ENCODE assay signal across 23 mouse cellular contexts in the genomic region with DNA sequence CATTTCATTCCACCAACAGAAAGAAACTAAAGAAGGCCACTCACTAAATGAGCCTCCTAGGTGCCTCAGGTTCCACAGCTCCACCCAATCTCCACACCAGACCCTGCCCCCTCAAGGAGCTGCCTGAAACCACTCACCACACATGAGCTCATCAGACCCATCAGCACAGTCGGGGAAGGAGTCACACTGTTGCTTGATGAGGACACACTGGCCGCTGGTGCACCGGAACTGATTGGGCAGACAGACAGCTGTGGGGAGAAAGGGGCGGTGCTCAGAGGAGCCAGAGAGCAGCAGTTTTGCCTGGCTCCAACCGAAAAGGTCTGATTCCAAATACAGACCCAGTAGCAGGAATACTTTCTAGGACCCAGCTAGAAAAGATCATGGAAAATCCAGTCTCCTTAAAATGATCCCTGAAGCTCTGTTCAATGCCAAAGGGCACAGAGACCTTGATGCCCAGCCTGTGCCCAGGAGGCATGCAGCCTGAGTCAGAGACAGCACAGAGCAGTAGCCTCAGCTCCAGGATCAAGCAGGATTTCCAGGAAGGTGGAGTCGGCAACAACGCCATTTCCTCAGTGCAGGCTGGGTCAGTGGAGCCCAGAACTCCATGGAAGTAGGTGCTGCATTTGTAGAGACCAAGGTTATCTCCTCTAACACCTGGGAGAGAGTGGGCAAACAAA. TPM values are rescaled to one million over a fixed set of nuclear protein-coding genes. Genes with fewer than 3 reads are reported as not detected.
DNase-seq lines count a peak whose midpoint lies in the region; ATAC-seq and TF ChIP-seq lines count a peak whose summit lies in the region.
"Had no signal": no experiment of that assay in that cellular context is flagged by ENCODE, and none has a peak within 500 bp of the region (broad histone marks: within the 10 kb centered on the region; RNA-seq: fewer than 3 reads in every experiment).

No protein-coding gene starts in this region.

- H3K79me2 ChIP-seq in CH12.LX (replicated peaks; ENCODE audit: control insufficient read depth, extremely low read depth, insufficient read depth, poor library complexity, severe bottlenecking) = no peaks in the 10 kb centered on the region

- H3K4me2 ChIP-seq in CH12.LX (ENCODE audit: insufficient read depth, low read depth, poor library complexity, severe bottlenecking) = peak overlapping the region; percentile 48; the same call in 1 of the 2 replicates
- no peak overlapping the region for H3K4me2 ChIP-seq in kidney, embryonic 16.5 days (replicated peaks; ENCODE audit: low read depth, low read length)
- H3K4me2 ChIP-seq: forebrain, embryonic 13.5 days; heart, embryonic 13.5 days; hindbrain, embryonic 12.5 days; hindbrain, embryonic 15.5 days had no signal

- peak; percentile 46 for DNase-seq in adrenal gland, postnatal 10 days
- DNase-seq in adrenal gland, postnatal 4 days (ENCODE audit: low spot score in 2 of 2) = no peak
- peak; percentile 60 for DNase-seq in CH12.LX (ENCODE audit: extremely low read depth)
- DNase-seq in adrenal gland, postnatal 14 days = peak; percentile 65
- no peak for DNase-seq in heart, postnatal 14 days
- DNase-seq: cerebellum, adult 11-12 months; cerebellum, adult 8-10 months; cerebellum, postnatal 10 days; cerebellum, postnatal 36 days; gastrocnemius, postnatal 10 days; gastrocnemius, postnatal 36 days; heart, adult 2 months had no signal

- peak; percentile 38; the same call in 1 of the 2 replicates for TF ChIP-seq POLR2A in CH12.LX (IDR thresholded peaks at IDR 0.05; ENCODE audit: low read depth, low read length)

- no peak for TF ChIP-seq EP300 in CH12.LX (IDR thresholded peaks at IDR 0.05; ENCODE audit: low read length)

- TF ChIP-seq CTCF in CH12.LX (conservative IDR thresholded peaks at IDR 0.05 in 1 of 2, IDR thresholded peaks at IDR 0.05 in 1 of 2; ENCODE audit: low read depth in 2 of 2, low read length in 2 of 2) = no peak

- H3K36me3 ChIP-seq in CH12.LX (replicated peaks in 1 of 2; ENCODE audit: control insufficient read depth in 1 of 2, insufficient read depth in 1 of 2, low read length in 1 of 2) = peaks cover 0 to 8% of the 10 kb centered on the region in 2 experiments
- H3K36me3 ChIP-seq in kidney, embryonic 16.5 days (ENCODE audit: insufficient read depth, low read length) = peaks cover 87% of the 10 kb centered on the region
- H3K36me3 ChIP-seq: hindbrain, embryonic 15.5 days had no signal

- H3K27ac ChIP-seq in CH12.LX (ENCODE audit: insufficient read depth, low read depth) = no peak overlapping the region
- H3K27ac ChIP-seq in kidney, embryonic 16.5 days (ENCODE audit: low read length) = no peak overlapping the region
- H3K27ac ChIP-seq: forebrain, embryonic 10.5 days; forebrain, embryonic 13.5 days; heart, adult 2 months; heart, embryonic 10.5 days; heart, embryonic 13.5 days; hindbrain, embryonic 12.5 days; hindbrain, embryonic 15.5 days had no signal

- no peak for TF ChIP-seq RAD21 in CH12.LX (IDR thresholded peaks at IDR 0.05; ENCODE audit: low read depth, low read length)

- 87% methylated on average over 7 of the region's 7 CpGs for WGBS in kidney, embryonic 16.5 days

- in situ Hi-C loops in CH12.LX (cut with MboI; ENCODE audit: low pct_ligation_motif_present, low pct_unique_long_range_greater_than_20kb, low sequenced_read_pairs) = no loop called here

- no peaks in the 10 kb centered on the region for H3K27me3 ChIP-seq in CH12.LX (replicated peaks)
- no peaks in the 10 kb centered on the region for H3K27me3 ChIP-seq in kidney, embryonic 16.5 days (ENCODE audit: insufficient read depth, low read length)
- H3K27me3 ChIP-seq: forebrain, embryonic 13.5 days; heart, embryonic 13.5 days; hindbrain, embryonic 12.5 days; hindbrain, embryonic 15.5 days had no signal

- dilution Hi-C loops in CH12.LX (cut with MboI; ENCODE audit: extremely low pct_ligation_motif_present, extremely low pct_unique_long_range_greater_than_20kb, low sequenced_read_pairs) = no loop called here

- peak overlapping the region; percentile 17 to 37 (median 34) for H3K4me3 ChIP-seq in CH12.LX (replicated peaks in 1 of 3; ENCODE audit: low read depth in 2 of 3, low read length in 2 of 3, poor library complexity in 1 of 3)
- H3K4me3 ChIP-seq in kidney, embryonic 16.5 days (ENCODE audit: low read length) = no peak overlapping the region
- H3K4me3 ChIP-seq: forebrain, embryonic 10.5 days; forebrain, embryonic 13.5 days; heart, adult 2 months; heart, embryonic 10.5 days; heart, embryonic 13.5 days; hindbrain, embryonic 12.5 days; hindbrain, embryonic 15.5 days had no signal

- intact Hi-C loops in heart, postnatal 14 days (cut with DNase I) = no loop called here

- H3K4me1 ChIP-seq in CH12.LX (ENCODE audit: control insufficient read depth in 1 of 2, insufficient read depth in 2 of 2) = peaks cover 6 to 7% of the 10 kb centered on the region in 2 experiments
- no peaks in the 10 kb centered on the region for H3K4me1 ChIP-seq in kidney, embryonic 16.5 days (ENCODE audit: insufficient read depth, low read length)
- H3K4me1 ChIP-seq: forebrain, embryonic 10.5 days; forebrain, embryonic 13.5 days; hindbrain, embryonic 12.5 days; hindbrain, embryonic 15.5 days had no signal

- H3K9me3 ChIP-seq in CH12.LX (replicated peaks; ENCODE audit: low read length) = no peaks in the 10 kb centered on the region
- H3K9me3 ChIP-seq in kidney, embryonic 16.5 days (ENCODE audit: low read length) = no peaks in the 10 kb centered on the region
- H3K9me3 ChIP-seq: forebrain, embryonic 10.5 days; forebrain, embryonic 13.5 days; heart, embryonic 10.5 days; heart, embryonic 13.5 days; hindbrain, embryonic 12.5 days; hindbrain, embryonic 15.5 days had no signal

- no peak for ATAC-seq in kidney, embryonic 16.5 days (ENCODE audit: low FRiP score, low TSS enrichment)
- ATAC-seq: activated CD4-positive, CD25-positive, alpha-beta regulatory T cell, adult 4 months; CD4-positive, CD25-positive, alpha-beta regulatory T cell, adult 4 months; forebrain, embryonic 13.5 days; forebrain, embryonic 16.5 days; intestine, postnatal 0 days had no signal

- no peak overlapping the region for H3K9ac ChIP-seq in CH12.LX (ENCODE audit: insufficient read depth, low read depth)
- H3K9ac ChIP-seq in kidney, embryonic 16.5 days (replicated peaks; ENCODE audit: low read length) = no peak overlapping the region
- H3K9ac ChIP-seq: forebrain, embryonic 13.5 days; heart, embryonic 13.5 days; hindbrain, embryonic 12.5 days; hindbrain, embryonic 15.5 days had no signal

TF ChIP-seq in CH12.LX, 34 proteins besides CTCF, POLR2A, EP300 and RAD21:
- TF ChIP-seq IRF4 (IDR thresholded peaks at IDR 0.05; ENCODE audit: low read depth, low read length) = no peak
- no peak for TF ChIP-seq BHLHE40 (IDR thresholded peaks at IDR 0.05; ENCODE audit: low read depth, low read length)
- peak; percentile 61 for TF ChIP-seq HCFC1 (IDR thresholded peaks at IDR 0.05; ENCODE audit: low read depth, low read length)
- TF ChIP-seq CHD2 (IDR thresholded peaks at IDR 0.05; ENCODE audit: low read length) = no peak
- peak; percentile 36; the same call in 1 of the 2 replicates for TF ChIP-seq ETS1 (conservative IDR thresholded peaks at IDR 0.05; ENCODE audit: low read depth, low read length)
- 0 out of 2 replicates have a peak, but pooled peaks have one; percentile 28 for TF ChIP-seq TCF12 (IDR thresholded peaks at IDR 0.05; ENCODE audit: low read depth, low read length)
- no peak for TF ChIP-seq MXI1 (IDR thresholded peaks at IDR 0.05; ENCODE audit: low read depth, low read length)
- TF ChIP-seq ELF1 (IDR thresholded peaks at IDR 0.05; ENCODE audit: low read depth, low read length) = peak; percentile 34; the same call in 1 of the 2 replicates
- no peak for TF ChIP-seq JUND (conservative IDR thresholded peaks at IDR 0.05; ENCODE audit: low read depth, low read length)

RNA-seq across cellular contexts. Expression of a gene that starts 18.0 kb away (rescaled TPM):
- 10 to 100 TPM; 87.1 to 99.7 TPM for total RNA-seq in adrenal gland, postnatal 10 days (2021)
- 100 to 1,000 TPM; 104 to 114 TPM for total RNA-seq in adrenal gland, postnatal 4 days (2021)
- total RNA-seq in CH12.LX (2012; rRNA removed) (67.0 and 68.5 TPM in 2 replicates), CH12.LX (2014; rRNA removed) (94.6 and 104 TPM in 2 replicates)
- 66.2 and 72.3 TPM in 2 replicates for polyA plus RNA-seq in CH12.LX (2012; ENCODE audit: insufficient read length, low read depth)
- 105 and 106 TPM in 2 replicates for total RNA-seq in adrenal gland, postnatal 14 days (2021)
- 67.7 and 68.7 TPM in 2 replicates for polyA plus RNA-seq in kidney, embryonic 16.5 days (2015; fragmentation: Nextera tagmentation; extraction: Ambion mirVana)
- 10 to 100 TPM; 83.3 to 85.6 TPM for total RNA-seq in heart, postnatal 14 days (2021)

Comparison
In these comparisons a context has a peak if more than half of its experiments do, and no peak if none do; other contexts are left out.
1. DNase-seq: peak in adrenal gland, postnatal 10 days (single experiment), CH12.LX (single experiment) and adrenal gland, postnatal 14 days (single experiment); none in adrenal gland, postnatal 4 days (0 of 2) and heart, postnatal 14 days (0 of 2).